Mouse (Mus musculus) thymus, adult 2 months (tissue): ENCODE data around the gene Cd2ap. TPM values are rescaled to one million over a fixed set of nuclear protein-coding genes. Genes with fewer than 3 reads are reported as not detected.
A peak's percentile ranks its signal among the peaks of the same experiment; 100 is the strongest.
"Not testable (repeated sequence)": the region's sequence is repeated elsewhere in the genome, so short reads cannot be mapped to it uniquely, and the experiment has no call there.

Experiments used
- DNase-seq: peaks from one replicate; pipeline ENCODE4 v3.0.0; 2021
- H3K27ac ChIP-seq: fragments of 200-500 bp; 2 replicates; pipeline ENCODE4 v1.5.1; 2012; ENCODE audit warnings: low read length, control low read depth; ENCODE audit not compliant: control insufficient read depth, insufficient read depth
- H3K27me3 ChIP-seq: fragments of 200-500 bp; 2 replicates; pipeline ENCODE4 v1.6.1; 2012; ENCODE audit warnings: mild to moderate bottlenecking, low read length, moderate library complexity, mixed read lengths; ENCODE audit not compliant: control insufficient read depth, insufficient read depth
- H3K36me3 ChIP-seq: fragments of 200-500 bp; 2 replicates; pipeline ENCODE4 v1.6.1; 2012; ENCODE audit warnings: mild to moderate bottlenecking, low read length, moderate library complexity; ENCODE audit not compliant: control insufficient read depth, insufficient read depth
- H3K4me1 ChIP-seq: fragments of 200-500 bp; replicated peaks from 2 replicates; pipeline ENCODE4 v1.6.1; 2012; ENCODE audit warnings: low read length; ENCODE audit not compliant: control insufficient read depth, insufficient read depth
- H3K4me3 ChIP-seq: fragments of 200-500 bp; 2 replicates; pipeline ENCODE4 v1.5.1; 2012; ENCODE audit warnings: mild to moderate bottlenecking, low read length, control low read depth, moderate library complexity; ENCODE audit not compliant: control insufficient read depth, insufficient read depth
- CTCF ChIP-seq: fragments of 200-500 bp; IDR thresholded peaks from 2 replicates; pipeline ENCODE4 v1.5.1; 2012; ENCODE audit warnings: mild to moderate bottlenecking, control low read depth, low read length, moderate library complexity, borderline replicate concordance; ENCODE audit not compliant: control insufficient read depth, poor library complexity, insufficient read depth; ENCODE audit errors: extremely low read depth
- POLR2A ChIP-seq: fragments of 200-500 bp; IDR thresholded peaks from 2 replicates; pipeline ENCODE4 v1.6.1; 2012; ENCODE audit warnings: mild to moderate bottlenecking, low read length, control low read depth, moderate library complexity; ENCODE audit not compliant: control insufficient read depth, poor library complexity, insufficient read depth; ENCODE audit errors: extremely low read depth
- WGBS: fragments of 180-500 bp; shearing (Covaris S2); methylation state at CpG from one replicate; pipeline ENCODE4 v1.1.7; 2018; 5-methylcytosine and 5-hydroxymethylcytosine counted together
- polyA plus RNA-seq: library from polyadenylated mRNA; depleted of rRNA; stranded (reverse); fragments of >200 nt; gene quantifications from 2 replicates; pipeline ENCODE4 v1.2.3, GENCODE M21; 2012

Cd2ap gene
- polyA plus RNA-seq, 1 experiment: 11.2 TPM

- DNase-seq: no peak
- H3K4me1 ChIP-seq: no peaks in the 10 kb centered on the region; the same call in 1 of the 2 replicates
- 95% methylated on average over 9 of the region's 9 CpGs for WGBS
- no peaks in the 10 kb centered on the region for H3K36me3 ChIP-seq
- no peak for TF ChIP-seq CTCF
- TF ChIP-seq POLR2A: no peak
- no peak overlapping the region for H3K4me3 ChIP-seq
- H3K27me3 ChIP-seq: no peaks in the 10 kb centered on the region
- H3K27ac ChIP-seq: no peak overlapping the region
Measured at GRCm38 (mm10) chr17:42909376-42909775, 32.9 kb upstream of the Cd2ap start.

GRCm38 (mm10) chr17:42908744-42909370 is 32.4 kb upstream of the Cd2ap start:
- no peak for DNase-seq
- H3K4me1 ChIP-seq: no peaks in the 10 kb centered on the region; the same call in 1 of the 2 replicates
- H3K36me3 ChIP-seq: no peaks in the 10 kb centered on the region
- H3K27ac ChIP-seq: no peak overlapping the region
- H3K4me3 ChIP-seq: no peak overlapping the region
- no peak for TF ChIP-seq CTCF
- TF ChIP-seq POLR2A: no peak
- no peaks in the 10 kb centered on the region for H3K27me3 ChIP-seq
- WGBS: 60% methylated on average over 9 of the region's 9 CpGs

- no peaks in the 10 kb centered on the region; the same call in 1 of the 2 replicates for H3K4me1 ChIP-seq
- H3K4me3 ChIP-seq: no peak overlapping the region
- H3K27me3 ChIP-seq: no peaks in the 10 kb centered on the region
- no peak for TF ChIP-seq CTCF
- no peak for TF ChIP-seq POLR2A
- WGBS: 82% methylated on average over 3 of the region's 3 CpGs
- H3K36me3 ChIP-seq: no peaks in the 10 kb centered on the region
- DNase-seq: no peak
- H3K27ac ChIP-seq: no peak overlapping the region
Measured at GRCm38 (mm10) chr17:42908136-42908535, 31.7 kb upstream of the Cd2ap start.

- not testable (repeated sequence) for H3K4me1 ChIP-seq, DNase-seq, H3K27ac ChIP-seq, H3K27me3 ChIP-seq, H3K36me3 ChIP-seq, H3K4me3 ChIP-seq
- 100% methylated on average over 1 of the region's 1 CpGs for whole genome bisulfite sequencing
Measured at GRCm38 (mm10) chr17:42906456-42906855, 30.0 kb upstream of the Cd2ap start.

- no peak for TF ChIP-seq CTCF
- no peak for TF ChIP-seq POLR2A
- no peak for DNase-seq
Measured at GRCm38 (mm10) chr17:42905919-42906318, 29.5 kb upstream of the Cd2ap start.

DNA sequence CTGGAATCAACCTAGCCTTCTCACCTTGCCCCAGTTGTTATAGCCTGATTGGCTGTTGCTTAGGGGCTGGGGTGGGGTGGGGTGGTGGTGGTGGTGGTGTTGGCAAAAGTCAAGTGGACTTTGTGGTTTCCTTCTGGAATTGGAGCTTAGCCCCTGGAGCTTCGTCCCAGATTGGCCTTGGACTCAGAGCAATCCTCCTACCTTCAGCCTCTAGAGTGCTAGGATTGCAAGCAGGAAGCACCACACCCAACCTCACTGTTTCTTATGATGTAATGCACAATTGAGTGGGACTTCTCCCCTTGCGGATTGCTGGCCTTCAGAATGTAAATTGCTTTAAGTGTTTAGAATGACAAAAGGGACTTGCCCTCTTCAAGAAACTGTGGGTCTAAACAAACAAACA is 24.3 kb upstream of the Cd2ap start:
- Histone ChIP-seq H3K4me1 (no peaks in the 10 kb centered on the region), H3K27ac (no peak overlapping the region), H3K27me3 (no peaks in the 10 kb centered on the region), H3K4me3 (no peak overlapping the region), H3K36me3 (no peaks in the 10 kb centered on the region)
- DNase-seq: no peak
- TF ChIP-seq POLR2A (no peak), CTCF (no peak)
- WGBS: 91% methylated on average over 2 of the region's 2 CpGs

More at GRCm38 (mm10) chr17:42905919-42906318, 29.5 kb upstream of the Cd2ap start:
- Histone ChIP-seq H3K4me3 (no peak overlapping the region), H3K36me3 (no peaks in the 10 kb centered on the region), H3K27ac (no peak overlapping the region), H3K4me1 (no peaks in the 10 kb centered on the region), H3K27me3 (no peaks in the 10 kb centered on the region)
- WGBS: 86% methylated on average over 6 of the region's 6 CpGs

GRCm38 (mm10) chr17:42887282-42887707 is 10.8 kb upstream of the Cd2ap start:
- no peak overlapping the region for H3K4me3 ChIP-seq
- peak; percentile 13 for DNase-seq
- TF ChIP-seq CTCF: no peak
- no peak for TF ChIP-seq POLR2A
- peaks cover 13% of the 10 kb centered on the region for H3K4me1 ChIP-seq
- H3K36me3 ChIP-seq: no peaks in the 10 kb centered on the region
- WGBS: 5% methylated on average over 4 of the region's 4 CpGs
- no peaks in the 10 kb centered on the region for H3K27me3 ChIP-seq
- H3K27ac ChIP-seq: no peak overlapping the region
